Mouse (Mus musculus) liver, adult (tissue): ENCODE data around the gene Cnot6.

Experiments
- GATA4 ChIP-seq: IDR thresholded peaks from 2 replicates; pipeline ENCODE4 v1.6.1; 2014; ENCODE audit warnings: mild to moderate bottlenecking, low read length; ENCODE audit not compliant: insufficient replicate concordance

Gene Cnot6

GRCm38 (mm10) chr11:49650994-49651761, 61.3 kb downstream of the Cnot6 start:
- TF ChIP-seq GATA4: no peak

GRCm38 (mm10) chr11:49650113-49650993, 62.2 kb downstream of the Cnot6 start:
- TF ChIP-seq GATA4: no peak

GRCm38 (mm10) chr11:49645677-49646076, 66.8 kb downstream of the Cnot6 start:
- no peak for TF ChIP-seq GATA4

- no peak for TF ChIP-seq GATA4
Observed at GRCm38 (mm10) chr11:49636449-49636848, 76.1 kb downstream of the Cnot6 start.

- no peak for TF ChIP-seq GATA4
Observed at GRCm38 (mm10) chr11:49635671-49636070, 76.9 kb downstream of the Cnot6 start.

GRCm38 (mm10) chr11:49634101-49634500, 78.4 kb downstream of the Cnot6 start:
- TF ChIP-seq GATA4: no peak

GRCm38 (mm10) chr11:49632256-49632655, 80.3 kb downstream of the Cnot6 start:
- no peak for TF ChIP-seq GATA4

- no peak for TF ChIP-seq GATA4
Observed at GRCm38 (mm10) chr11:49631154-49631553, 81.4 kb downstream of the Cnot6 start.

- no peak for TF ChIP-seq GATA4
Observed at GRCm38 (mm10) chr11:49626748-49627147, 85.8 kb downstream of the Cnot6 start.

GRCm38 (mm10) chr11:49625863-49626262, 86.7 kb downstream of the Cnot6 start:
- TF ChIP-seq GATA4: no peak

GRCm38 (mm10) chr11:49624156-49624555, 88.4 kb downstream of the Cnot6 start:
- no peak; the same call in 1 of the 2 replicates for TF ChIP-seq GATA4

- TF ChIP-seq GATA4: no peak
Observed at GRCm38 (mm10) chr11:49621953-49622352, 90.6 kb downstream of the Cnot6 start.
